Mouse (Mus musculus) thymus, postnatal 4 days (tissue): ENCODE results near the gene Acap1.
"Not testable (repeated sequence)": the region's sequence is repeated elsewhere in the genome, so short reads cannot be mapped to it uniquely, and the experiment has no call there.

Experiments
- DNase-seq: peaks from one replicate; pipeline ENCODE4 v3.0.0; 2021

Gene Acap1

GRCm38 (mm10) chr11:69870289-69871069 lies 24.9 kb downstream of the Acap1 start:
- DNase-seq: no peak

- DNase-seq: no peak
Observed at GRCm38 (mm10) chr11:69867335-69867734, 28.0 kb downstream of the Acap1 start.

GRCm38 (mm10) chr11:69865561-69865960 lies 29.8 kb downstream of the Acap1 start:
- no peak for DNase-seq

GRCm38 (mm10) chr11:69864138-69864860 lies 31.0 kb downstream of the Acap1 start:
- no peak for DNase-seq

GRCm38 (mm10) chr11:69863729-69864128 lies 31.6 kb downstream of the Acap1 start:
- DNase-seq: not testable (repeated sequence)

GRCm38 (mm10) chr11:69858113-69858998 lies 37.0 kb downstream of the Acap1 start, which contains the start of gene Tnk1:
Gene Tnk1, minus strand, starts transcription at chr11:69858730.
- peak; percentile 7 for DNase-seq

- peak; percentile 82 for DNase-seq
Observed at GRCm38 (mm10) chr11:69855347-69855746, 40.0 kb downstream of the Acap1 start.

GRCm38 (mm10) chr11:69854680-69855079 lies 40.7 kb downstream of the Acap1 start:
- no peak for DNase-seq

GRCm38 (mm10) chr11:69853994-69854393 lies 41.3 kb downstream of the Acap1 start:
- DNase-seq: no peak

GRCm38 (mm10) chr11:69850754-69851153 lies 44.6 kb downstream of the Acap1 start:
- peak; percentile 69 for DNase-seq

GRCm38 (mm10) chr11:69849884-69850283 lies 45.5 kb downstream of the Acap1 start:
- no peak for DNase-seq

GRCm38 (mm10) chr11:69849128-69849527 lies 46.2 kb downstream of the Acap1 start:
- DNase-seq: no peak

GRCm38 (mm10) chr11:69848021-69848420 lies 47.3 kb downstream of the Acap1 start:
- no peak for DNase-seq

GRCm38 (mm10) chr11:69846738-69847688 lies 48.3 kb downstream of the Acap1 start:
- peak; percentile 56 for DNase-seq

- peak; percentile 96 for DNase-seq
Observed at GRCm38 (mm10) chr11:69846198-69846680, 49.1 kb downstream of the Acap1 start, which contains the start of gene Plscr3. Gene Plscr3, plus strand, starts transcription at chr11:69846376.

GRCm38 (mm10) chr11:69838714-69839104 lies 56.6 kb downstream of the Acap1 start:
- no peak for DNase-seq

GRCm38 (mm10) chr11:69837952-69838713 lies 57.2 kb downstream of the Acap1 start, which contains the start of gene Tmem256:
Gene Tmem256, plus strand, starts transcription at chr11:69838514.
- peak; percentile 92 for DNase-seq

- DNase-seq: no peak
Observed at GRCm38 (mm10) chr11:69837604-69837951, 57.8 kb downstream of the Acap1 start, which contains the start of gene Nlgn2. Gene Nlgn2, minus strand, starts transcription at chr11:69837784.

GRCm38 (mm10) chr11:69836703-69837576 lies 58.4 kb downstream of the Acap1 start:
- DNase-seq: peak; percentile 58

- no peak for DNase-seq
Observed at GRCm38 (mm10) chr11:69835966-69836335, 59.4 kb downstream of the Acap1 start.
